Mouse (Mus musculus): Measurements from ENCODE around the gene Crtc3.

Crtc3 gene

GRCm38 (mm10) chr7:80682630-80683029, 6.0 kb downstream of the Crtc3 start:
- no peak for DNase-seq

GRCm38 (mm10) chr7:80680218-80680847, 8.3 kb downstream of the Crtc3 start:
- no peak for DNase-seq

GRCm38 (mm10) chr7:80672323-80672722, 16.4 kb downstream of the Crtc3 start:
- no peak for DNase-seq

- no peak for DNase-seq
Measured at GRCm38 (mm10) chr7:80670889-80671288, 17.8 kb downstream of the Crtc3 start.

GRCm38 (mm10) chr7:80667190-80667589, 21.5 kb downstream of the Crtc3 start:
- no peak for DNase-seq

GRCm38 (mm10) chr7:80666198-80666915, 22.3 kb downstream of the Crtc3 start:
- no peak for DNase-seq

GRCm38 (mm10) chr7:80661082-80661481, 27.6 kb downstream of the Crtc3 start:
- no peak for DNase-seq

- peak; percentile 59 for DNase-seq
Measured at GRCm38 (mm10) chr7:80660619-80661018, 28.1 kb downstream of the Crtc3 start.

GRCm38 (mm10) chr7:80657896-80658295, 30.8 kb downstream of the Crtc3 start:
- DNase-seq = no peak

GRCm38 (mm10) chr7:80655350-80656013, 33.2 kb downstream of the Crtc3 start:
- DNase-seq = no peak

GRCm38 (mm10) chr7:80654926-80655325, 33.8 kb downstream of the Crtc3 start:
- DNase-seq = no peak

- DNase-seq = no peak
Measured at GRCm38 (mm10) chr7:80654393-80654792, 34.3 kb downstream of the Crtc3 start.

GRCm38 (mm10) chr7:80653971-80654370, 34.7 kb downstream of the Crtc3 start:
- DNase-seq = no peak

- no peak for DNase-seq
Measured at GRCm38 (mm10) chr7:80653077-80653476, 35.6 kb downstream of the Crtc3 start.

GRCm38 (mm10) chr7:80652289-80652688, 36.4 kb downstream of the Crtc3 start:
- DNase-seq = no peak

- no peak for DNase-seq
Measured at GRCm38 (mm10) chr7:80647437-80647871, 41.2 kb downstream of the Crtc3 start.

- DNase-seq = no peak
Measured at GRCm38 (mm10) chr7:80646093-80647025, 42.3 kb downstream of the Crtc3 start.

GRCm38 (mm10) chr7:80642976-80643666, 45.6 kb downstream of the Crtc3 start:
- DNase-seq = no peak

GRCm38 (mm10) chr7:80642552-80642951, 46.1 kb downstream of the Crtc3 start:
- no peak for DNase-seq

- DNase-seq = no peak
Measured at GRCm38 (mm10) chr7:80641899-80642298, 46.8 kb downstream of the Crtc3 start.

- no peak for DNase-seq
Measured at GRCm38 (mm10) chr7:80641497-80641896, 47.2 kb downstream of the Crtc3 start.

GRCm38 (mm10) chr7:80639981-80640380, 48.7 kb downstream of the Crtc3 start:
- DNase-seq = no peak

Data from right cerebral cortex, postnatal 14 days (tissue).